Mouse (Mus musculus): ENCODE measurements at regions not wholly inside any gene's neighbourhood (a gene's known extent, or its start where the extent isn't known, plus 50 kb on each side); places are given as distances from the start of the nearest gene placed in this dataset.

DNA sequence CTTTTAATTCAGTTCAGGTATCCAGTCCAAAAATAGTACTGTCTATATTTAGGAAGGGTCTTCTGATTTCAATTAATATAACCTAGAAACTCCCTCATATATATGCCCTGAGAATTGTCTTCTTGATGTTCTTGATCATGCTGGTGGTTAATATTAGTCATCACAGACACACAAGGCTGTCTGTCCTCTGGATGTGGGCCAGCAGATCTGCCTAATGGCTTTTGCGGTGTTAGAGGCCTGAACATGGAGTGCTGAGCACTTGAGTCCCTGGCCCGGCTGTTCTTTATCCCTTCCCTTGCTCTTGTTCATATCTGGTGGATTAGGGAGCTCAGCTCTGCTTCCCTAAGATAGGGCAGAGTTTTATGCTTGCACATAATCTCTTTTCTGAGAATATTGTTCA lies 315.5 kb upstream of the Cxcr4 start:
- TF ChIP-seq CTCF (IDR thresholded peaks at IDR 0.05; ENCODE audit: borderline replicate concordance, insufficient read depth, low read length) (no peak), POLR2A (IDR thresholded peaks at IDR 0.05; ENCODE audit: low read depth, low read length) (no peak)
